Comparison of ENCODE assay signal across 16 mouse cellular contexts in genomic region chr17:50731876-50732275, GRCm38 (mm10).
A peak's percentile ranks its signal among the peaks of the same experiment; 100 is the strongest.
DNase-seq lines count a peak whose midpoint lies in the region; ATAC-seq and TF ChIP-seq lines count a peak whose summit lies in the region.
"Had no signal": no experiment of that assay in that cellular context is flagged by ENCODE, and none has a peak within 500 bp of the region (broad histone marks: within the 10 kb centered on the region; RNA-seq: fewer than 3 reads in every experiment).

No protein-coding gene starts in this region.

- peak; percentile 34 for TF ChIP-seq CTCF in layer of hippocampus, adult 2 months (conservative IDR thresholded peaks at IDR 0.05)
- TF ChIP-seq CTCF in gastrocnemius, adult 2 months (IDR thresholded peaks at IDR 0.05): no peak

- no peak overlapping the region for H3K4me2 ChIP-seq in heart, embryonic 12.5 days

- H3K9ac ChIP-seq in heart, embryonic 12.5 days: no peak overlapping the region
- H3K9ac ChIP-seq: forebrain, postnatal 0 days had no signal

- H3K4me1 ChIP-seq in heart, embryonic 12.5 days (replicated peaks): peaks cover 45% of the 10 kb centered on the region

- H3K36me3 ChIP-seq in heart, embryonic 12.5 days: no peaks in the 10 kb centered on the region

- no peaks in the 10 kb centered on the region for H3K27me3 ChIP-seq in heart, embryonic 12.5 days (replicated peaks)
- H3K27me3 ChIP-seq: CH12.LX had no signal

- no peaks in the 10 kb centered on the region for H3K9me3 ChIP-seq in heart, embryonic 12.5 days (replicated peaks)

- no peak overlapping the region for H3K4me3 ChIP-seq in layer of hippocampus, adult 2 months
- H3K4me3 ChIP-seq in heart, embryonic 12.5 days: no peak overlapping the region
- no peak overlapping the region for H3K4me3 ChIP-seq in gastrocnemius, adult 2 months

- no peak overlapping the region for H3K27ac ChIP-seq in layer of hippocampus, adult 2 months
- no peak overlapping the region for H3K27ac ChIP-seq in heart, embryonic 12.5 days (ENCODE audit: poor library complexity, severe bottlenecking)
- no peak overlapping the region for H3K27ac ChIP-seq in gastrocnemius, adult 2 months
- H3K27ac ChIP-seq: hindbrain, postnatal 0 days had no signal

- intact Hi-C loops in gastrocnemius, adult 2 months (cut with DNase I): no loop called here

- no peak for ATAC-seq in monocyte, adult 5-6 weeks (replicated peaks; ENCODE audit: insufficient number of reproducible peaks, low FRiP score, low TSS enrichment, poor library complexity, severe bottlenecking)
- no peak for ATAC-seq in heart, embryonic 12.5 days (ENCODE audit: insufficient number of reproducible peaks, low FRiP score)
- ATAC-seq: forebrain, postnatal 0 days; hindbrain, postnatal 0 days had no signal

- no peak for DNase-seq in layer of hippocampus, adult 2 months (ENCODE audit: low spot score in 2 of 2)
- no peak for DNase-seq in layer of hippocampus, adult 8-10 months (ENCODE audit: low spot score in 2 of 2)
- peak; percentile 7 for DNase-seq in ES-CJ7 (ENCODE audit: low read depth, low spot score)
- DNase-seq in naive thymus-derived CD4-positive, alpha-beta T cell, adult 2 months (ENCODE audit: low read depth): peak; percentile 67
- peak; percentile 61 for DNase-seq in thymus, postnatal 25 days
- DNase-seq in gastrocnemius, adult 2 months: no peak
- DNase-seq: embryo, embryonic 11 days; forebrain, postnatal 0 days; gastrocnemius, postnatal 36 days; kidney, postnatal 14 days; midbrain, embryonic 14.5 days; right cerebral cortex, adult 18-20 months had no signal

- 82% methylated on average over 5 of the region's 5 CpGs for WGBS in heart, embryonic 12.5 days

Comparison
In these comparisons a context has a peak if more than half of its experiments do, and no peak if none do; other contexts are left out.
1. DNase-seq: peak in ES-CJ7 (single experiment), naive thymus-derived CD4-positive, alpha-beta T cell, adult 2 months (single experiment) and thymus, postnatal 25 days (single experiment); none in layer of hippocampus, adult 2 months (0 of 2), layer of hippocampus, adult 8-10 months (0 of 2) and gastrocnemius, adult 2 months (single experiment).